Mouse (Mus musculus) heart, embryonic 10.5 days (tissue): ENCODE measurements around the gene Ttll11. TPM values are rescaled to one million over a fixed set of nuclear protein-coding genes. Genes with fewer than 3 reads are reported as not detected.

ENCODE experiments used
- DNase-seq: peaks from one replicate; pipeline ENCODE4 v3.0.0-alpha.2; 2017; ENCODE audit warnings: low spot score
- H3K27ac ChIP-seq: fragments of 300-500 bp; sonication (generic); 2 replicates; pipeline ENCODE4 v1.5.1; 2016; ENCODE audit warnings: mild to moderate bottlenecking
- H3K27me3 ChIP-seq: fragments of 300-500 bp; sonication (generic); 2 replicates; pipeline ENCODE4 v1.6.1; 2016; ENCODE audit warnings: mild to moderate bottlenecking; ENCODE audit not compliant: poor library complexity, insufficient read depth, severe bottlenecking
- H3K36me3 ChIP-seq: fragments of 300-500 bp; sonication (generic); 2 replicates; pipeline ENCODE4 v1.6.1; 2016; ENCODE audit warnings: mild to moderate bottlenecking, moderate library complexity
- H3K4me1 ChIP-seq: fragments of 300-500 bp; sonication (generic); 2 replicates; pipeline ENCODE4 v1.6.1; 2016; ENCODE audit warnings: mild to moderate bottlenecking
- H3K4me3 ChIP-seq: fragments of 300-500 bp; sonication (generic); 2 replicates; pipeline ENCODE4 v1.5.1; 2016; ENCODE audit warnings: mild to moderate bottlenecking, moderate library complexity
- H3K9me3 ChIP-seq: fragments of 300-500 bp; sonication (generic); 2 replicates; pipeline ENCODE4 v1.6.1; 2016; ENCODE audit warnings: mild to moderate bottlenecking, moderate library complexity
- WGBS: fragments of 180-500 bp; shearing (Covaris S2); methylation state at CpG from one replicate; pipeline ENCODE4 v1.1.7; 2016; 5-methylcytosine and 5-hydroxymethylcytosine counted together
- polyA plus RNA-seq: library from polyadenylated mRNA; unstranded; fragments of >200 nt; fragmentation: Nextera tagmentation; extraction: Ambion mirVana; gene quantifications from 2 replicates; pipeline ENCODE4 v1.2.1, GENCODE M21; 2016

Gene Ttll11
- polyA plus RNA-seq, 1 experiment from 2014 or later: 0.85 TPM

- Histone ChIP-seq H3K36me3 (no peaks in the 10 kb centered on the region), H3K4me1 (peaks cover 5% of the 10 kb centered on the region), H3K27me3 (no peaks in the 10 kb centered on the region), H3K9me3 (no peaks in the 10 kb centered on the region), H3K27ac (no peak overlapping the region), H3K4me3 (no peak overlapping the region)
- WGBS: 72% methylated on average over 2 of the region's 2 CpGs
- no peak for DNase-seq
These were observed 89.9 kb downstream of the Ttll11 start for GRCm38 (mm10) chr2:35889776-35890175.

GRCm38 (mm10) chr2:35884296-35884695 lies 95.4 kb downstream of the Ttll11 start:
- 17% methylated on average over 7 of the region's 7 CpGs for WGBS
- Histone ChIP-seq H3K36me3 (no peaks in the 10 kb centered on the region), H3K27me3 (peaks cover 13% of the 10 kb centered on the region), H3K4me3 (no peak overlapping the region), H3K27ac (no peak overlapping the region), H3K4me1 (peaks cover 35% of the 10 kb centered on the region), H3K9me3 (no peaks in the 10 kb centered on the region)
- DNase-seq: no peak

GRCm38 (mm10) chr2:35882336-35882987 lies 97.3 kb downstream of the Ttll11 start:
- Histone ChIP-seq H3K4me3 (no peak overlapping the region), H3K27me3 (peaks cover 30% of the 10 kb centered on the region), H3K4me1 (peaks cover 35% of the 10 kb centered on the region), H3K36me3 (no peaks in the 10 kb centered on the region), H3K27ac (no peak overlapping the region), H3K9me3 (no peaks in the 10 kb centered on the region)
- 31% methylated on average over 9 of the region's 9 CpGs for WGBS
- DNase-seq: no peak

- H3K9me3 ChIP-seq: no peaks in the 10 kb centered on the region
- H3K27ac ChIP-seq: 0 out of 2 replicates have a peak overlapping the region, but pooled peaks have one; percentile 16
- H3K27me3 ChIP-seq: peaks cover 30% of the 10 kb centered on the region
- DNase-seq: no peak
- 72% methylated on average over 9 of the region's 9 CpGs for WGBS
- H3K4me3 ChIP-seq: no peak overlapping the region
- H3K4me1 ChIP-seq: peaks cover 35% of the 10 kb centered on the region
- no peaks in the 10 kb centered on the region for H3K36me3 ChIP-seq
These were observed 97.8 kb downstream of the Ttll11 start for GRCm38 (mm10) chr2:35881896-35882295.

GRCm38 (mm10) chr2:35880362-35880761 lies 99.4 kb downstream of the Ttll11 start:
- no peak overlapping the region for H3K4me3 ChIP-seq
- no peak overlapping the region for H3K27ac ChIP-seq
- WGBS: 56% methylated on average over 7 of the region's 7 CpGs
- peaks cover 42% of the 10 kb centered on the region for H3K4me1 ChIP-seq
- peaks cover 30% of the 10 kb centered on the region for H3K27me3 ChIP-seq
- no peaks in the 10 kb centered on the region for H3K9me3 ChIP-seq
- no peak for DNase-seq
- H3K36me3 ChIP-seq: no peaks in the 10 kb centered on the region

- peaks cover 30% of the 10 kb centered on the region for H3K27me3 ChIP-seq
- 79% methylated on average over 4 of the region's 4 CpGs for WGBS
- H3K27ac ChIP-seq: no peak overlapping the region
- no peak for DNase-seq
- peaks cover 43% of the 10 kb centered on the region for H3K4me1 ChIP-seq
- no peaks in the 10 kb centered on the region for H3K9me3 ChIP-seq
- H3K36me3 ChIP-seq: no peaks in the 10 kb centered on the region
- no peak overlapping the region for H3K4me3 ChIP-seq
These were observed 99.8 kb downstream of the Ttll11 start for GRCm38 (mm10) chr2:35879887-35880286.

GRCm38 (mm10) chr2:35878506-35878905 lies 101.2 kb downstream of the Ttll11 start:
- Histone ChIP-seq H3K9me3 (no peaks in the 10 kb centered on the region), H3K27me3 (peaks cover 33% of the 10 kb centered on the region), H3K4me1 (peaks cover 34% of the 10 kb centered on the region), H3K27ac (no peak overlapping the region), H3K4me3 (no peak overlapping the region), H3K36me3 (no peaks in the 10 kb centered on the region)
- 89% methylated on average over 3 of the region's 3 CpGs for WGBS
- no peak for DNase-seq

GRCm38 (mm10) chr2:35875572-35875971 lies 104.1 kb downstream of the Ttll11 start:
- peaks cover 19% of the 10 kb centered on the region for H3K4me1 ChIP-seq
- WGBS: 53% methylated on average over 7 of the region's 7 CpGs
- H3K36me3 ChIP-seq: no peaks in the 10 kb centered on the region
- peaks cover 36% of the 10 kb centered on the region for H3K27me3 ChIP-seq
- H3K9me3 ChIP-seq: no peaks in the 10 kb centered on the region
- no peak overlapping the region for H3K4me3 ChIP-seq
- H3K27ac ChIP-seq: no peak overlapping the region
- DNase-seq: no peak

GRCm38 (mm10) chr2:35874421-35874820 lies 105.3 kb downstream of the Ttll11 start:
- peaks cover 18% of the 10 kb centered on the region; the same call in 1 of the 2 replicates for H3K4me1 ChIP-seq
- H3K27me3 ChIP-seq: peaks cover 26% of the 10 kb centered on the region
- no peak for DNase-seq
- no peak overlapping the region for H3K4me3 ChIP-seq
- no peaks in the 10 kb centered on the region for H3K9me3 ChIP-seq
- WGBS: 86% methylated on average over 8 of the region's 8 CpGs
- no peak overlapping the region for H3K27ac ChIP-seq
- H3K36me3 ChIP-seq: no peaks in the 10 kb centered on the region

- DNase-seq: no peak
- H3K4me1 ChIP-seq: peaks cover 4% of the 10 kb centered on the region; the same call in 1 of the 2 replicates
- 69% methylated on average over 2 of the region's 2 CpGs for WGBS
- peaks cover 8% of the 10 kb centered on the region; the same call in 1 of the 2 replicates for H3K27me3 ChIP-seq
- H3K36me3 ChIP-seq: no peaks in the 10 kb centered on the region
- H3K4me3 ChIP-seq: no peak overlapping the region
- H3K9me3 ChIP-seq: no peaks in the 10 kb centered on the region
- H3K27ac ChIP-seq: no peak overlapping the region
These were observed 110.5 kb downstream of the Ttll11 start for GRCm38 (mm10) chr2:35869165-35869564.

- WGBS: 85% methylated on average over 4 of the region's 4 CpGs
- no peak for DNase-seq
These were observed 116.4 kb downstream of the Ttll11 start for GRCm38 (mm10) chr2:35863284-35863683.

GRCm38 (mm10) chr2:35861185-35861584 lies 118.5 kb downstream of the Ttll11 start:
- H3K36me3 ChIP-seq: no peaks in the 10 kb centered on the region
- H3K4me3 ChIP-seq: no peak overlapping the region
- H3K9me3 ChIP-seq: no peaks in the 10 kb centered on the region
- H3K27ac ChIP-seq: 0 out of 2 replicates have a peak overlapping the region, but pooled peaks have one; percentile 29
- no peak for DNase-seq
- H3K4me1 ChIP-seq: peaks cover 34% of the 10 kb centered on the region
- H3K27me3 ChIP-seq: peaks cover 19% of the 10 kb centered on the region
- WGBS: 61% methylated on average over 7 of the region's 7 CpGs

More at GRCm38 (mm10) chr2:35863284-35863683, 116.4 kb downstream of the Ttll11 start:
- H3K27me3 ChIP-seq: peaks cover 19% of the 10 kb centered on the region
- H3K9me3 ChIP-seq: no peaks in the 10 kb centered on the region
- peaks cover 27% of the 10 kb centered on the region for H3K4me1 ChIP-seq
- H3K4me3 ChIP-seq: no peak overlapping the region
- no peaks in the 10 kb centered on the region for H3K36me3 ChIP-seq
- H3K27ac ChIP-seq: no peak overlapping the region

- H3K4me1 ChIP-seq: peaks cover 34% of the 10 kb centered on the region
- H3K9me3 ChIP-seq: no peaks in the 10 kb centered on the region
- 10% methylated on average over 10 of the region's 10 CpGs for WGBS
- DNase-seq: no peak
- H3K27me3 ChIP-seq: peaks cover 19% of the 10 kb centered on the region
- H3K4me3 ChIP-seq: 0 out of 2 replicates have a peak overlapping the region, but pooled peaks have one; percentile 12
- no peak overlapping the region for H3K27ac ChIP-seq
- no peaks in the 10 kb centered on the region for H3K36me3 ChIP-seq
These were observed 119.3 kb downstream of the Ttll11 start for GRCm38 (mm10) chr2:35860394-35860744.
